Mouse (Mus musculus) left cerebral cortex, postnatal 14 days (tissue): ENCODE data around the gene Olfr1283. TPM values are rescaled to one million over a fixed set of nuclear protein-coding genes. Genes with fewer than 3 reads are reported as not detected.
"Not testable (repeated sequence)": the region's sequence is repeated elsewhere in the genome, so short reads cannot be mapped to it uniquely, and the experiment has no call there.

ENCODE experiments used
- DNase-seq, 2 experiments: peaks; one replicate each; pipeline ENCODE4 v3.0.0; 2021 to 2022; ENCODE audit warnings: low spot score in 2 of 2, mixed read lengths in 1 of 2
- intact Hi-C: fragments of 180-260 bp; cut with DNase I; formaldehyde crosslinking; loops from one replicate; pipeline ENCODE4 v1.15.1; 2025
- long read RNA-seq, 2 experiments: library from polyadenylated mRNA; stranded (forward); transcript quantifications; one replicate each; pipeline ENCODE4 v2.0.0; 2021
- total RNA-seq, 2 experiments: library from RNA; stranded (reverse); gene quantifications; 2 replicates each; pipeline ENCODE4 v1.2.3; 2021

Olfr1283 gene
- not detected for total RNA-seq
- long read RNA-seq, experiment 1, result 0 reads
- long read RNA-seq, experiment 2, result 0 reads

GRCm38 (mm10) chr2:111366490-111366889, at the start of gene Olfr1283:
TSS of gene Olfr1283 (plus strand) at chr2:111366790.
- DNase-seq, result no peak
- intact Hi-C loops, result no loop called here

GRCm38 (mm10) chr2:111326220-111326619, 40.4 kb upstream of the Olfr1283 start, which contains the start of gene Olfr1281:
TSS of gene Olfr1281 (plus strand) at chr2:111326520.
- intact Hi-C loops, result no loop called here
- DNase-seq, result no peak

DNA sequence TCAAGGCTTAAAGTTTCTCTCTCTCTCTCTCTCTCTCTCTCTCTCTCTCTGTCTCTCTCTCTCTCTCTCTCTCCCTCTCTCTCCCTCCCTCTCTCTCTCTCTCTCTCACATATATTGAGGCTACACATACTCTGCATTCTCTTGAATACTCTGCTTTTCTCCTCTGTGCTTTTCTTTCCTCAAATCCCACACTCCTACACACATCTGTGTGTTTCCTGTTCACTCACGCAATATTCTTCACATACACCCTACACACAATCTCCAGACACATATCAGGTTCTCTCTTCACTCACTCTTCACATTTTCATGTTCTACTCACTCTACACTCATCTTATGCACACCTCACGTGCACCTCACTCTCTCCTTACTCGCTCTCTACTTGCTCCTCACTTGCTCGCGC, 32.9 kb upstream of the Olfr1283 start:
- intact Hi-C loops, result not testable (repeated sequence)

DNA sequence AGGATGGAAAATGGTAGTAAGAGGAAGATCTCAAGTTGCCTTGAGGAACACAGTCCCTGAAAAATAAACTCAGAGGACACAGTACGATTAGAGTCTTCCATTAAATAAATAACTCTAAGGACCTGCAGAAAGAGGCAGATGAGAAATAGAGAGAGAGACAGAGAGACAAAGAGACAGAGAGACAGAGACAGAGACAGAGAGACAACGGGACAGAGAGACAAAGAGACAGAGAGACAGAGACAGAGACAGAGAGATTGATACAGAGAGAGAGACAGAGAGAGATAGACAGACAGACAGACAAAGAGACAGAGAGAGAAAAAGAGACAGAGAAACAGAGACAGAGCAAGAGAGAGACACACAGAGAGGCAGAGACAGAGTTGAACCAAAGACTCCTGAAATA, 30.6 kb upstream of the Olfr1283 start, which contains the start of gene Olfr1282:
Gene Olfr1282 (minus strand): TSS at position 101 of the 400 bp plus-strand sequence.
- intact Hi-C loops, result no loop called here
- DNase-seq, result no peak

More for the DNA sequence above, 32.9 kb upstream of the Olfr1283 start:
- not testable (repeated sequence) for DNase-seq

DNA sequence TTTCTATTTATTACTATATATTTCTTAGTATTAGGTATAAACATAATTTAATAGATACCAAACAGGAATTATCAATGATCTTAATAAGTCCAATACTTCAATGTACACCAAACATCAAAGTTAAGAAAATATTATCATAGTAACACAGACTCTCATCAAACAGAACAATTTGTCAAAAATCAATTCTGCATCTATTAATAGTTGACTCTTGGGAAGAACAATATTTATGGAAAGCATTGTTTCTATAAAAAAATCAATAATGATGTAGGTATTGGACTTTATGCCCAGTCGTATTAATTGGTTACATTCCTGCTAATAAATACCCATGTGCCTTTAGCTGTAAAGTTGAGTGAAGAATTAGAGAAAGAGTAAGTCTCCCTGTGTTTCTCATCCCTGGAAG, 8.6 kb downstream of the Olfr1283 start, which contains the start of gene Olfr1284:
Gene Olfr1284 (plus strand): TSS at position 301 of the 400 bp plus-strand sequence.
- DNase-seq, result no peak
- intact Hi-C loops, result no loop called here

Other genes starting within 250 kb of the Olfr1283 start
- not detected for gene Gm15130, start 213.9 kb upstream of the Olfr1283 start, total RNA-seq
- gene 4930430A15Rik, start 137.2 kb upstream of the Olfr1283 start, total RNA-seq, result not detected
- not detected for gene Olfr1275, start 131.5 kb upstream of the Olfr1283 start, total RNA-seq
- gene Olfr1276, start 112.3 kb upstream of the Olfr1283 start, total RNA-seq, result not detected
- gene Olfr1277, start 92.7 kb upstream of the Olfr1283 start, total RNA-seq, result not detected
- not detected for gene Olfr1278, start 76.7 kb upstream of the Olfr1283 start, total RNA-seq
- not detected for gene Olfr1279, start 66.2 kb upstream of the Olfr1283 start, total RNA-seq
- not detected for gene Olfr1280, start 52.8 kb upstream of the Olfr1283 start, total RNA-seq
- not detected for gene Olfr1281, start 40.3 kb upstream of the Olfr1283 start, total RNA-seq
- not detected for gene Olfr1282, start 30.7 kb upstream of the Olfr1283 start, total RNA-seq
- gene Olfr1284, start 8.7 kb downstream of the Olfr1283 start, total RNA-seq, result not detected
- not detected for gene Olfr1286, start 56.3 kb downstream of the Olfr1283 start, total RNA-seq
- gene Olfr1287, start 82.4 kb downstream of the Olfr1283 start, total RNA-seq, result not detected
- gene Olfr1288, start 107.3 kb downstream of the Olfr1283 start, total RNA-seq, result not detected
- gene Olfr1289, start 114.0 kb downstream of the Olfr1283 start, total RNA-seq, result not detected
- not detected for gene Olfr1290, start 127.0 kb downstream of the Olfr1283 start, total RNA-seq
- gene Olfr1291-ps1, start 130.4 kb downstream of the Olfr1283 start, total RNA-seq, result not detected
- gene Olfr1293-ps, start 158.4 kb downstream of the Olfr1283 start, total RNA-seq, result not detected
- not detected for gene Olfr1294, start 173.5 kb downstream of the Olfr1283 start, total RNA-seq
- gene Olfr1295, start 202.9 kb downstream of the Olfr1283 start, total RNA-seq, result not detected